Mouse (Mus musculus) lung, postnatal 0 days (tissue): ENCODE data around the gene Nectin2.

ENCODE experiments used
- CTCF ChIP-seq: IDR thresholded peaks from 2 replicates; pipeline ENCODE4 v1.5.1; 2016; ENCODE audit warnings: antibody characterized with exemption, mild to moderate bottlenecking
- EP300 ChIP-seq: IDR thresholded peaks from 2 replicates; pipeline ENCODE4 v1.6.1; 2016; ENCODE audit warnings: antibody characterized with exemption, mild to moderate bottlenecking, control low read depth

DNA sequence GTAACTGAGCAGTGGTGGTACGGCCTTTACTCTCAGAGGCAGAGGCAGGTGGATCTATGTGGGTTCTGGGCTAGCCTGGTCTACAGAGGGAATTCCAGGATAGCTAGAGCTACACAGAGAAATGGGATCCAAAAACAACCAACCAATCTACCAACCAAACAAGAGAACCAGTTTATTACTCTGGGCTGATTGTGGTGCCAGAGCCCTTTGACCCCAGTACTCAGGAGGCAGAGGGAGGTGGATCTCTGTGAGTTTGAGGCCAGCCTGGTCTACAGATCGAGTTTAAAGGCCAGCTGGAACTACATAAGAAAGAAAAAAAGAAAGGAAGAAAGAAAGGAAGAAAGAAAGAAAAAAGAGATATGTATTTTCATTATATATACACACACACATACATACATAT is 45.0 kb upstream of the Nectin2 start:
- no peak for TF ChIP-seq EP300
- TF ChIP-seq CTCF, result no peak
